Mouse (Mus musculus): ENCODE results near the gene Oscp1.

DNA sequence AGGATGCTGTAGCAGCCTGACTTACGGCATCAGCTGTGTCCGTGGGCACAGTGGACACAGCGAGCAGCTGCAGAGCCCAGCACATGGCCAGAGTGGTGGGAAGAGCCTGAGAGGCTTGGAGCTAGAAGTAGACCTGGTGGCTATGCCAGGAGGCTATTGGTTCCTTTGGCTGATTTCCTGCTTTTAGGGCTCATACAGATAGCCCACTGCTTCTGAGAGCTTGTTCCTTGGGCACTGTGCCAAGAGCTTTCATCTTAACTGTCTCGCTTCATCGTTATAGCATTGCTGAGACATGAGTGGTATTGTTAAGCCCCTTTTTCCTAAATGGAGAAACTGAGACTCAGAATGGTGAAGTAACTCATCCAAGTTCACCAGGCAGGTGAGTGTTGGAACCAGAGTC is 32.6 kb upstream of the Oscp1 start:
- TF ChIP-seq FLI1 (IDR thresholded peaks at IDR 0.05; ENCODE audit: low read length) (no peak), GATA1 (IDR thresholded peaks at IDR 0.05; ENCODE audit: borderline replicate concordance, low read length) (no peak)
